Mouse (Mus musculus): ENCODE data around the gene Plod3. TPM values are rescaled to one million over a fixed set of nuclear protein-coding genes. Genes with fewer than 3 reads are reported as not detected.

The Plod3 gene
- total RNA-seq, 2 experiments from 2014 or later: 38.5 to 44.0 TPM

Small RNA genes within 50 kb of the gene (microRNA-seq; reads per million reads assigned to microRNA genes)
- gene Mir702: 248 to 275 reads per million in 2 experiments

Other genes with a start within 250 kb of the Plod3 start
- 10 to 100 TPM; 19.0 to 20.7 TPM for gene Col26a1, start 103.8 kb upstream of the Plod3 start, total RNA-seq (2021)
- gene Ift22, start 78.9 kb upstream of the Plod3 start, total RNA-seq (2021): 10 to 100 TPM; 68.9 to 70.8 TPM
- gene Fis1, start 33.7 kb upstream of the Plod3 start, total RNA-seq (2021): 100 to 1,000 TPM; 196 to 209 TPM
- not detected for gene Cldn15, start 20.4 kb upstream of the Plod3 start, total RNA-seq (2021)
- 10 to 100 TPM; 78.6 to 84.6 TPM for gene Znhit1, start 1.0 kb downstream of the Plod3 start, total RNA-seq (2021)
- 100 to 1,000 TPM; 253 to 268 TPM for gene Vgf, start 39.4 kb downstream of the Plod3 start, total RNA-seq (2021)
- 100 to 1,000 TPM; 187 to 196 TPM for gene Ap1s1, start 59.1 kb downstream of the Plod3 start, total RNA-seq (2021)
- under 1 TPM; 0.80 to 0.96 TPM for gene Serpine1, start 85.2 kb downstream of the Plod3 start, total RNA-seq (2021)
- gene Trim56, start 129.2 kb downstream of the Plod3 start, total RNA-seq (2021): 1 to 10 TPM; 4.8 to 5.2 TPM
- gene Muc3, start 162.3 kb downstream of the Plod3 start, total RNA-seq (2021): not detected
- gene Muc3a, start 225.4 kb downstream of the Plod3 start, total RNA-seq (2021): 1 to 10 TPM; 3.5 to 5.2 TPM